Mouse (Mus musculus) lung, postnatal 25 days (tissue): ENCODE results near the gene Polr1d.

Experiments
- DNase-seq: peaks from one replicate; pipeline ENCODE4 v3.0.0; 2022; ENCODE audit warnings: low spot score

The Polr1d gene

GRCm38 (mm10) chr5:147147340-147147739 lies 70.5 kb downstream of the Polr1d start:
- no peak for DNase-seq

GRCm38 (mm10) chr5:147154806-147155371 lies 78.0 kb downstream of the Polr1d start:
- DNase-seq = no peak

- no peak for DNase-seq
These were observed 78.7 kb downstream of the Polr1d start for GRCm38 (mm10) chr5:147155449-147156133.

- DNase-seq = no peak
These were observed 79.5 kb downstream of the Polr1d start for GRCm38 (mm10) chr5:147156376-147156775.

GRCm38 (mm10) chr5:147157441-147157840 lies 80.6 kb downstream of the Polr1d start:
- DNase-seq = no peak

GRCm38 (mm10) chr5:147159320-147159719 lies 82.5 kb downstream of the Polr1d start:
- DNase-seq = no peak

GRCm38 (mm10) chr5:147159792-147160191 lies 82.9 kb downstream of the Polr1d start:
- DNase-seq = no peak
